Mouse (Mus musculus) stomach, embryonic 16.5 days (tissue): ENCODE results near the gene Tas2r102. TPM values are rescaled to one million over a fixed set of nuclear protein-coding genes. Genes with fewer than 3 reads are reported as not detected.

Experiments
- ATAC-seq: fragments of 200-750 bp; cut with Nextera tagmentation; 2 replicates; pipeline ENCODE4 v1.8.0; 2017; ENCODE audit warnings: moderate number of reproducible peaks, moderate TSS enrichment; ENCODE audit not compliant: insufficient read depth, low FRiP score
- H3K27ac ChIP-seq: fragments of 300-500 bp; sonication (generic); 2 replicates; pipeline ENCODE4 v1.5.1; 2014; ENCODE audit warnings: low read length
- H3K27me3 ChIP-seq: fragments of 300-500 bp; sonication (generic); 2 replicates; pipeline ENCODE4 v1.6.1; 2014; ENCODE audit warnings: low read length, control low read depth, mixed read lengths; ENCODE audit not compliant: control insufficient read depth, insufficient read depth
- H3K36me3 ChIP-seq: fragments of 300-500 bp; sonication (generic); 2 replicates; pipeline ENCODE4 v1.6.1; 2014; ENCODE audit warnings: low read length; ENCODE audit not compliant: control insufficient read depth, insufficient read depth
- H3K4me1 ChIP-seq: fragments of 300-500 bp; sonication (generic); 2 replicates; pipeline ENCODE4 v1.6.1; 2014; ENCODE audit warnings: low read length, control low read depth, mixed read lengths; ENCODE audit not compliant: control insufficient read depth, insufficient read depth
- H3K4me2 ChIP-seq: fragments of 300-500 bp; sonication (generic); 2 replicates; pipeline ENCODE4 v1.6.1; 2014; ENCODE audit warnings: low read depth, low read length, mixed read lengths
- H3K4me3 ChIP-seq: fragments of 300-500 bp; sonication (generic); replicated peaks from 2 replicates; pipeline ENCODE4 v1.5.1; 2014; ENCODE audit warnings: mild to moderate bottlenecking, low read length
- H3K9ac ChIP-seq: fragments of 300-500 bp; sonication (generic); 2 replicates; pipeline ENCODE4 v1.6.1; 2014; ENCODE audit warnings: low read length
- H3K9me3 ChIP-seq: fragments of 300-500 bp; sonication (generic); replicated peaks from 2 replicates; pipeline ENCODE4 v1.6.1; 2016; ENCODE audit warnings: low read length, control low read depth; ENCODE audit not compliant: control insufficient read depth
- WGBS: fragments of 180-500 bp; shearing (Covaris S2); extraction: QIAGEN DNeasy Blood & Tissue Kit; methylation state at CpG from one replicate; pipeline ENCODE4 v1.1.7; 2014; 5-methylcytosine and 5-hydroxymethylcytosine counted together
- polyA plus RNA-seq: library from polyadenylated mRNA; unstranded; fragments of >200 nt; fragmentation: Nextera tagmentation; extraction: Ambion mirVana; gene quantifications from 2 replicates; pipeline ENCODE4 v1.2.1, GENCODE M21; 2015

Tas2r102 gene
- not detected in 2 replicates for polyA plus RNA-seq

DNA sequence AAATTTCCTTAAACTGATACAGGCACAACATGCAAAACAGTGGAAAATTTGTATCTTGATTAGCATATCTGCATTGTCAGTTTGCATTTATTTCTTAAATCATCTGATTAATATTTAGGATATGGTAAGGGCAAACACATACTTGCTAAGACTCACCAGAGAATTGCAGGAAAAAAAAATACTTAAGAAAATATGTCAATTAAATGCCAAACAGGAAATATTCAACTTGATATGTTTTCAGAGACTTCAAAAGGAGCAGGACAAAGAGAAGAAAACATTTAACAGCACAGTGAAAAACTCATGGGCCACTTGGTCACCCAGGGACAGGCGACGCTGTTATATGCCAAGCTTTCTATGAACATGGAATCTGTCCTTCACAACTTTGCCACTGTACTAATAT is at the start of gene Tas2r102:
Tas2r102 (plus strand) TSS at position 301 of the 400 bp plus-strand sequence.
- Histone ChIP-seq H3K4me3 (no peak within 1 kb of the TSS), H3K9me3 (no peaks in the 10 kb centered on the region), H3K4me2 (no peak within 1 kb of the TSS), H3K9ac (no peak within 1 kb of the TSS), H3K4me1 (no peaks in the 10 kb centered on the region), H3K36me3 (no peaks in the 10 kb centered on the region), H3K27ac (no peak within 1 kb of the TSS), H3K27me3 (no peaks in the 10 kb centered on the region)
- ATAC-seq, result no peak
- 84% methylated on average over 2 of the region's 2 CpGs for WGBS

DNA sequence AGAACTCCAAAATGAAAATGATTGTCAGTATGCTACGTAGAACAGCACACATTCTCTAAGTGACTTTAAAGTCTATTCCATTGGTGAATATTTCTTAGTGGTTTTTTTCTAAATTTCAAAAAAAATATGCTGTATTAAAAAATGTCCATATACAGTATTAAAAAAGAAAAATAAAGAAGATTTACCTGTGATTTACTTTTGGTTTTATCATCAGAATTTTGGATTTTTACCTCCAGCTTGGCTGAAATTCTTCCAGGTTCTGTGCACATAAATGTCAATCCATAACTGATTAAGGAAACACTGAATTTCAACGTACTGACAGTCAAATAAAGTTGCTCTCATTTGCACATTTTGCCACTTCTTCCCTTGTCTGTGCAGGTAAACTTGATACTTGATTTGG is 24.0 kb upstream of the Tas2r102 start, which contains the start of gene Tas2r115:
Tas2r115 (minus strand) TSS at position 101 of the 400 bp plus-strand sequence.
- no peaks in the 10 kb centered on the region for H3K27me3 ChIP-seq

DNA sequence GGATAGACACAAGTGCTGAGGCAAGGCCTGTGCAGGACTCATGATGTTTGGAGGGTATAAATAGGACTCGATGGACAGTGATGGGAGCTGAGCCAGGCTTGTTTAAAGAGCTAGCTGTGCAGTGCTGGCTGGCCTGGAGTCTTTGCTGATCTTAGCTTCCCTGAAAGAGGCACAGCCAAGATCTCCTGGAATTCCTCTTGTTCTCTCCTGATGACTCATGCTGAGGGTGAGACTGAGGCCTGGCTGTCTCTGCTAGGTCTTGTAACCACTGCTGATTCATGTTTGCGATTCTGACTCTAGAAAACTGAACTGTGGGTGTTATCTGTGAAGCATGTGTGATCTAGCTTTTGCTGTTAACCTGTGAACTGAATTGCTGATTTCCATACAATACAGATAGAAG is 11.7 kb upstream of the Tas2r102 start:
- Histone ChIP-seq H3K4me1 (no peaks in the 10 kb centered on the region), H3K27me3 (no peaks in the 10 kb centered on the region), H3K36me3 (no peaks in the 10 kb centered on the region), H3K9ac (no peak overlapping the region), H3K4me3 (no peak overlapping the region), H3K27ac (no peak overlapping the region), H3K4me2 (no peak overlapping the region), H3K9me3 (no peaks in the 10 kb centered on the region)
- ATAC-seq, result no peak
- 89% methylated on average over 2 of the region's 2 CpGs for WGBS

More for the DNA sequence above, 24.0 kb upstream of the Tas2r102 start, which contains the start of gene Tas2r115:
- H3K27ac ChIP-seq, result no peak within 1 kb of the TSS
- H3K4me2 ChIP-seq, result no peak within 1 kb of the TSS
- 67% methylated on average over 2 of the region's 2 CpGs for WGBS
- no peaks in the 10 kb centered on the region for H3K4me1 ChIP-seq
- H3K4me3 ChIP-seq, result no peak within 1 kb of the TSS
- H3K36me3 ChIP-seq, result no peaks in the 10 kb centered on the region
- no peaks in the 10 kb centered on the region for H3K9me3 ChIP-seq
- no peak within 1 kb of the TSS for H3K9ac ChIP-seq
- no peak for ATAC-seq

DNA sequence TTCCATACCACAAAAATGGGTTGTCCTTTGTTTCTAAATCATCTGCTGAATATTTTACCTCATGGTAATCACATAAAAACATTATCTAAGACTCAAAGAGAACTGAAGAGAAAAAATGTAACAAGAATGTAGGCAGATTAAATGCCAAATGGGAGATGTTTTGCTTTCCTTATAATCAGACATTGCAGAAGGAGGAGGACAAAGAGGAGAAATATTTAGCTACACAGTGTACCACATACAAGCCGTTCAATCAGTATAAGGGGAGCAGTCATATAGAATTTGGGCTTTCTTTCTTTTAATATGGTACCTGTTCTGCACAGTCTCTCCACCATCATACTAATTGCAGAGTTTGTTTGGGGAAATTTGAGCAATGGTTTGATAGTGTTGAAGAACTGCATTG is 7.5 kb upstream of the Tas2r102 start, which contains the start of gene Tas2r124:
Tas2r124 (plus strand) TSS at position 301 of the 400 bp plus-strand sequence.
- Histone ChIP-seq H3K36me3 (no peaks in the 10 kb centered on the region), H3K4me1 (no peaks in the 10 kb centered on the region), H3K4me3 (no peak within 1 kb of the TSS), H3K27me3 (no peaks in the 10 kb centered on the region), H3K9ac (no peak within 1 kb of the TSS), H3K27ac (no peak within 1 kb of the TSS), H3K4me2 (no peak within 1 kb of the TSS), H3K9me3 (no peaks in the 10 kb centered on the region)
- no peak for ATAC-seq
- WGBS, result 86% methylated on average over 1 of the region's 1 CpGs

DNA sequence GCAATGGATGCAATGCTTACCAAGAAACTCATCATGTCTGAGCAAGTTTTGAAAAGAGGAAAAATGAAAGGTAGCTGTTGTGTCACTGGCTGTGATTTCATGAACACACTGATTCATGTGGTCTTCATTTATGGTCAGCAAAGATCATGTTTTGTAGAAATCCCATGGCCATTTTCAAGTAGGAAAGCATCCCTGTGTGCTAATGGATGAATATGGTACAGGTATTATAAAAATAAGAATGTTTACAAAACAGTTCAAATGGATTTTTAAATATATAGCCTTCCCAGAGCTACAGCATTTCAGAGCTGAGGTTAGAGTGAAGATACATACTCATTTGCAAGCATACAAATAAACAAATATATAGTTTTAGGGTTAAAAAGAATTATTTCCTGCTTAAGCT is 16.1 kb downstream of the Tas2r102 start, which contains the start of gene Tas2r136:
Tas2r136 (minus strand) TSS at position 101 of the 400 bp plus-strand sequence.
- H3K27me3 ChIP-seq, result no peaks in the 10 kb centered on the region
- no peak for ATAC-seq

DNA sequence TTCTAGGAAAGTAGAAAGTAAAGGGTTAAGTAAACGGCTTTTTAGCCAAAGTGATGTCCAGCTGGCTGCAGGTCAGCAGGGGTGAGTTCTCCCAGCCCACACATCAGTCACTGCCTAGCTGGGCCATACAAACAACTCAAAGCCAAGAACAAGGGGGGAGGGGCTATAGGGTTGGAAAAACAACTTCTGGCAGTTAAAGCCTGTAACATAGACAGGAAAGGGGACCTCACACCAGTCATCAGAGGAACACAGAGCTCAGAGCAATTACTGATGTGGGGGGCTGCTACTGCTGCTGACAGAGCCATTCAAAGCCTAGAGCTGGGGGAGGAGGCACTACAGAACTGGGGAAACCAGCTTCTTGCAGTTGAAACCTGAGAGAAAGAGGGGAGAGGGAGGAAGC is 33.5 kb downstream of the Tas2r102 start:
- peak; percentile 60 for ATAC-seq
- no peak overlapping the region for H3K9ac ChIP-seq
- H3K9me3 ChIP-seq, result peaks cover 8% of the 10 kb centered on the region; the same call in 1 of the 2 replicates
- no peaks in the 10 kb centered on the region for H3K27me3 ChIP-seq
- H3K27ac ChIP-seq, result no peak overlapping the region
- H3K4me1 ChIP-seq, result no peaks in the 10 kb centered on the region
- 7% methylated on average over 1 of the region's 1 CpGs for WGBS
- H3K36me3 ChIP-seq, result no peaks in the 10 kb centered on the region
- no peak overlapping the region for H3K4me3 ChIP-seq
- H3K4me2 ChIP-seq, result no peak overlapping the region

More for the DNA sequence above, 16.1 kb downstream of the Tas2r102 start, which contains the start of gene Tas2r136:
- Histone ChIP-seq H3K36me3 (no peaks in the 10 kb centered on the region), H3K4me1 (no peaks in the 10 kb centered on the region), H3K27ac (no peak within 1 kb of the TSS), H3K4me2 (no peak within 1 kb of the TSS), H3K9ac (no peak within 1 kb of the TSS), H3K4me3 (no peak within 1 kb of the TSS), H3K9me3 (no peaks in the 10 kb centered on the region)

DNA sequence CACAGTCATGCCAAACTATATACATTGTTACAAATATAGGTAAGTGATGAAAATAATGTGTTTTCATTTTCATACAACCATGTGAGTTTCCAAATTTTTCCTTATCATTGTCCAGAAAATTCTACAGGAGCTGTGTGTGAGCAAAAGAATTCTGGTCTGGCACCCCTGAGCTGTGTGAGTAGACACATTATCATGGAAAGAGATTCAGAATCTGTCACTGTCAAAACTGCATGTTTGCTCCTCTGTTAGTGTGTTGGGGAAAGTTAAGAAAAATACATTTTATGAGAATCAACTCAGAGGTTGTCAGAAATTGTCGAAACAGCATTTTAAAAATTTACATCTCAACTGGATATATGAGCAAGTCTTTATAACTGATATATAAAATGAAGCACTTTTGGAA is 40.6 kb downstream of the Tas2r102 start, which contains the start of gene Tas2r117:
Tas2r117 (plus strand) TSS at position 301 of the 400 bp plus-strand sequence.
- 82% methylated on average over 1 of the region's 1 CpGs for WGBS
- no peak within 1 kb of the TSS for H3K9ac ChIP-seq
- ATAC-seq, result no peak

More for the DNA sequence above, 40.6 kb downstream of the Tas2r102 start, which contains the start of gene Tas2r117:
- Histone ChIP-seq H3K9me3 (no peaks in the 10 kb centered on the region), H3K27ac (no peak within 1 kb of the TSS), H3K4me2 (no peak within 1 kb of the TSS), H3K4me1 (no peaks in the 10 kb centered on the region), H3K27me3 (no peaks in the 10 kb centered on the region), H3K4me3 (no peak within 1 kb of the TSS), H3K36me3 (no peaks in the 10 kb centered on the region)

Other genes with a start within 250 kb of the Tas2r102 start
- gene Prh1, start 192.3 kb upstream of the Tas2r102 start, polyA plus RNA-seq, result not detected in 2 replicates
- gene Prp2, start 166.2 kb upstream of the Tas2r102 start, polyA plus RNA-seq, result not detected in 2 replicates
- gene A630073D07Rik, start 110.6 kb upstream of the Tas2r102 start, polyA plus RNA-seq, result not detected in 2 replicates
- gene Tas2r120, start 105.2 kb upstream of the Tas2r102 start, polyA plus RNA-seq, result not detected in 2 replicates
- gene Tas2r121, start 61.1 kb upstream of the Tas2r102 start, polyA plus RNA-seq, result not detected in 2 replicates
- not detected in 2 replicates for gene Tas2r122, start 50.2 kb upstream of the Tas2r102 start, polyA plus RNA-seq
- gene Tas2r115, start 24.1 kb upstream of the Tas2r102 start, polyA plus RNA-seq, result not detected in 2 replicates
- gene Tas2r124, start 7.4 kb upstream of the Tas2r102 start, polyA plus RNA-seq, result not detected in 2 replicates
- not detected in 2 replicates for gene Tas2r136, start 16.0 kb downstream of the Tas2r102 start, polyA plus RNA-seq
- not detected in 2 replicates for gene Tas2r117, start 40.7 kb downstream of the Tas2r102 start, polyA plus RNA-seq
- not detected in 2 replicates for gene Tas2r123, start 85.0 kb downstream of the Tas2r102 start, polyA plus RNA-seq
- not detected in 2 replicates for gene Tas2r116, start 93.3 kb downstream of the Tas2r102 start, polyA plus RNA-seq
- not detected in 2 replicates for gene Tas2r110, start 105.9 kb downstream of the Tas2r102 start, polyA plus RNA-seq
- gene Tas2r113, start 130.9 kb downstream of the Tas2r102 start, polyA plus RNA-seq, result not detected in 2 replicates
- gene Tas2r125, start 147.5 kb downstream of the Tas2r102 start, polyA plus RNA-seq, result not detected in 2 replicates
- not detected in 2 replicates for gene Tas2r129, start 189.0 kb downstream of the Tas2r102 start, polyA plus RNA-seq
- not detected in 2 replicates for gene Tas2r131, start 195.8 kb downstream of the Tas2r102 start, polyA plus RNA-seq
- not detected in 2 replicates for gene Tas2r109, start 218.8 kb downstream of the Tas2r102 start, polyA plus RNA-seq